Mouse (Mus musculus) skeletal muscle tissue, adult 2 months (tissue): ENCODE results near the gene Tmem174.

Experiments
- DNase-seq: peaks from one replicate; pipeline ENCODE4 v3.0.0-alpha.2; 2012; ENCODE audit warnings: low read depth, low spot score

The Tmem174 gene

GRCm38 (mm10) chr13:98637145-98637544 is at the start of gene Tmem174:
Tmem174 (minus strand) TSS chr13:98637410.
- no peak for DNase-seq

- no peak for DNase-seq
Measured at GRCm38 (mm10) chr13:98684144-98684900, 47.1 kb upstream of the Tmem174 start.

DNA sequence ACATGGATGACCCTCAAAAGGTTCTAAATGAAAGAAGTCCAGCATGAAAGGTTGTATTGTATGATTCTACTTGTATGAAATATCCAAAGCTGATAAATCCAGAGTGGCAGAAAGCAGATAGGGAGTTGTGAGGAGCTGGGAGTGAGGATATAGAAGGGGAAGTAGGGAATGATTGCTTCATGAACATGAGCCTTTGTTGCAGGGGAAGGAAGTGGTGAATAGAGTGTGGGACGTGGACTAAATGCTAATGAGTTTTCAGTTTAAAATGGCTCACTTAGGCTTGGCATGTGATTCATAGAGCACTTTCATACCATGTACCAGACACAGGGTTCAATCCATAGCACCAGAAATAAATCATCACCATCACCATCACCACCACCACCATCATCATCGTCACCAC is 46.2 kb upstream of the Tmem174 start:
- no peak for DNase-seq

- no peak for DNase-seq
Measured at GRCm38 (mm10) chr13:98680470-98681060, 43.4 kb upstream of the Tmem174 start.

DNA sequence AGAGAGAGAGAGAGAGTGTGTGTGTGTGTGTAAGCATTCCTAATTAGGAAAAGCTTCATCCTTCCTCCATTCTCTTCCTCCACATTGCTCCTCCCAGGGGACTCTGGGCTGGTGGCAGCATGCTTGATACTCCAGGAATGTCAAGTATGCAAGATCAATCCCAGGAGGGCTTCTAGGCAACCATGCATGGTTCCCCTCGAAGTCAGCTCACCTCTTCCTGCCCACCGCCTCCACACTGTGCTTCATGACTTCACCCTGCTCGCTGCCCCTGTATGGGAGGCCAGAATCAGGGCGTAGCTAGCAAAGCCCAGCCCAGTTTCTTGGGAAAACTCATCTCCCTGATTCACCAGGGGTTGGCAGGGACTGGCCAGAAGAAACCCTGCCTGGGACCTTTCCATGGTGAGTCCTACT is 42.4 kb upstream of the Tmem174 start:
- no peak for DNase-seq

- no peak for DNase-seq
Measured at GRCm38 (mm10) chr13:98679230-98679629, 42.0 kb upstream of the Tmem174 start.

GRCm38 (mm10) chr13:98673922-98674321 is 36.7 kb upstream of the Tmem174 start:
- no peak for DNase-seq

DNA sequence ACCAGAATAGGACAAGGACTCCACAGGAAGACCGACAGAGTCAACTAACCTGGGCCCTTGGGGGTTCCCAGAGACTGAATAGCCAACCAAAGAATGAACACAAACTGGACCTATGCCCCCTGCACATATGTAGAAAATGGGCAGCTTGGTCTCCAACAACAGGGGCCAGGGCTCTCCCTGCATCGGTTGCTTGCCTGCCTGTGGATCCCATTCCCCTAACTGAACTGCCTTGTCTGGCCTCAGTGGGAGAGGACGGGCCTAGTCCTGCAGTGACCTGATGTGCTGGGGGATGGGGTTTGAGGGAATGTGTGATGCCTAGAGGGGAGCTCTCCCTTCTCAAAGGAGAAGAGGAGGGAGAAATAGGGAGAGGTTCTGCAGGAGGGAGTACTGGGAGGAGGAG is 32.1 kb upstream of the Tmem174 start:
- DNase-seq: no peak

DNA sequence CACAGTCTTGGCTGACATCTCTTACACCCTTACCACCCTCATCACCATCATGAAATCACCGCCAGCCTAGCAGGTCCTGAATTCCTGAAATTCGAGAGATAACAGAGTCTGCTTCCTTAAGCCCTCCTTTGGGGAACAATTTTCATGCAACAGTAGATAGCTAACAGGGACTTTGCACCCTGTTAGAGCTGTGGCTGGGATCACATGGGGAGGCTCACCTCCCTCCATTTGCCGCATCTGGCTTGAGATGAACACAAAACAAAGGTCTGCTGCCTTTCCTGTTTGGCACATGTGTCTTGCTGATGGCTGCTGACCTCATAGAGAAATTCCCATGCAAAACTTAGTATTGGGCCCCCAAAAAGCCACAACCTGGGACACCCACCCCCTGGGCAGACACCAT is 30.1 kb upstream of the Tmem174 start:
- no peak for DNase-seq

DNA sequence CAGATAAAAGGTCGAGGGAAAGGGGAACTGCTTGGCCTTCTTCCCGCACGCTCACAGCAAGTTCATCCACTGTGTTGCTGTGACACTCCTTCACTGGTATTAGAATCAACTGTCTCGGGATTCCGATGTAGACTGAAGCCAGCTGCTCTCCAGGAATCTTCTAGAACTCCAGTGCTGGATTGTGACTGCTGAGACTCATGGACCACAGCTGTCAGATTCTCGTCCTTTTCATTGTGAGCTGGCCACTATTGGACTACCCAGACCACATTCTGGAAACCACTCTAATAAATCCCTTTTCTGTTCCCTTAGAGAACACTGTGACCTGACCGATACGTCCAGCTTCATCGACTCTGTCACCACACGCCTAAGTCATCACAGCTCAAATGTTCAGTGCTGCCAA is 28.0 kb upstream of the Tmem174 start:
- no peak for DNase-seq

DNA sequence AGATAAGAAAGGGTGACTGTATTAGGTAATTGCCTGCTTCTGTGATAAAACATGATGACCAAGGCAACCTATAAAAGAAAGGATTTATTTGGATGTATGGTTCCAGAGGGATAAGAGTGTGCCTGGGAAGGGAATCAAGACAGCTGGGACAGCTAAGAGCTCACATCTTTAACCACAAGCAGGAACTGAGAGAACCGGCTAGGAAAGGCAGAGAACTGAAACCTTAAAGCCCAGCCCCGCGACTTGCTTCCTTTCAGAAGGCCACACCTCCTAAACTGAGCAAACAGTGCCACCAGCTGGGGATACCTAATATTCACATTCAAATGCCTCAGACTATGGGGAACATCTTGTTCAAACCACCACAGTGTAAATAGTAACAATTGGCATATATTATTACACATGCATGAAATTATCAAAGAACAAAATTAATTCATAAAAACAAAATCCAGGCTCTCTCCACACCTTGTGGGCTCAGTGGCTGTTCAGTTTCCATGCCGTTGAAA is 25.0 kb upstream of the Tmem174 start:
- no peak for DNase-seq

DNA sequence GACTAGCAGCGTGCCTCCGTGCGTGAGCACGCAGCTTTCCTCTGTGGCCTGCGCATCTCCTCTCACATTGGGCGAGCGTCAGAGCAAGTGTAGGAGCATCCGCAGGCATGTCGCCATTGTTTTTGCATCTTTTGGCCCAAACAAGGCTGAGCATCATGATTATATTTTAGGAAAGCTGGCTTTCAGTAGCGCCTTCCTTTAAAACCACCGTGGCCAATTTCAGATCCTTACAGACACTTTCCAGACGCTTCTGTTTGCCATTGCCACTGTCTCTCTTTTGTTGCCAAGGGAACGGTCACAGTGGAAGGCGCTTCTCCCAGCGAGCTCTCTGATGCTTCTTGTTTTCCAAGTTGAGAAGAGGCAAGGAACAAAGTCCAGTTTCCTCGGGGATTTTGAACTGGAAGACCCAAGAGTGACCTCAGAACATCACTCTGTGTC is 18.8 kb upstream of the Tmem174 start:
- peak; percentile 26 for DNase-seq

GRCm38 (mm10) chr13:98655346-98655745 is 18.1 kb upstream of the Tmem174 start:
- DNase-seq: no peak

DNA sequence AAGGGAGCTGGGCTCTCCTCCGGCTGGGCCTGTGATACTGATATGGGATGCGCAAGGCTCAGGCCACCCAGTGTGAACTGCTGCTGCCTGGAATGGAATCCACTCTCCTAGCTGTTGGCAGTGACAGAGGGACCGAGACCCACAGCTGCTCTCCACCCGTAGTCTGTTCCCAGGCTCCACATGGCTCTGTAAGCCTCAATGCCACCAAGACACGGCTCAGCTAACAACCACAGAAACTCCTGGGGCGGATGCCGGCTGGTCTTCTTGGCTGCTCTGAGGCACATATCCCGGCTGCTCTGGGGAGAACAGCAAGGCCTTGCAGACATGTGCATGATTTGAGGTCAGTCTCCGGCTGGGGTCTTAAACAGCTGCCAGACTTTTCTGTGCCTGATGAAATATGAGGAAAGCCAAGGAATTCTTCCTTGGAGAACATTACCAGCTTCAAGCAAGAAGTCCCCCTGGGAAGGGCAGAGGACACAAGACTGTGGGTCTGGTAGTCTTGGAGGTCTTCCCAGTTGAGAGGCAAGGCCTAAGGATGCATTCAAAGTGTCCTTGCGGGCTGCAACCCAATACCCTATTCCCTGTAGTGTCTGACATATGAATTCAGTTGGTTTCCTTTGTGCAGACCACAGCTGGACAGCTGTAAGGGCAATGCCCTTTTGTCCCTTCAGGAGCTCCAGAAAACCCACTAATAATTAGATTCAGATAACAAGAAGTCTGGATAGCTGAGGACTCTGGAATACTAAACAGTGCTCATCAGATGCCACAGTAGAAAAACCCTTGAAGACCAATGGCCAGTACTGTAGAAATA is 17.1 kb upstream of the Tmem174 start:
- DNase-seq: peak; percentile 70

DNA sequence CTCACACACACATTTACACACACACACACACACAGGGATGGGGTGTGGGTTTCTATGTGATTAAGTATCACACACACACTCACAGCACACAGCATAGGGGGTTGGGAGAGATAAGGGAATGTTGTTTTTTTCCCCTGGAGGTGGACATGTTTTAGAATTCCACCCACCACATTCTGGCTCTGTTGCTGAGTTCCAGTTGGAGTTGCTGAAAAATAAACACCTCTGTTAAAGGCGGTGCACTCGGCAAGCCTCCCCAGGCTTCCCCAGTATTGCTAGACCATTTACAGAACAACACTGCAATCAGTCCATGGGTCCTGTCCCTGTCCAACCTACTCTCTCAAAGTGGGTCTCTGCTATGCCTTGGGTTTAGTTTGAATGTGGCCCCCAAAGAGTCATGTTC is 15.0 kb upstream of the Tmem174 start:
- no peak for DNase-seq

DNA sequence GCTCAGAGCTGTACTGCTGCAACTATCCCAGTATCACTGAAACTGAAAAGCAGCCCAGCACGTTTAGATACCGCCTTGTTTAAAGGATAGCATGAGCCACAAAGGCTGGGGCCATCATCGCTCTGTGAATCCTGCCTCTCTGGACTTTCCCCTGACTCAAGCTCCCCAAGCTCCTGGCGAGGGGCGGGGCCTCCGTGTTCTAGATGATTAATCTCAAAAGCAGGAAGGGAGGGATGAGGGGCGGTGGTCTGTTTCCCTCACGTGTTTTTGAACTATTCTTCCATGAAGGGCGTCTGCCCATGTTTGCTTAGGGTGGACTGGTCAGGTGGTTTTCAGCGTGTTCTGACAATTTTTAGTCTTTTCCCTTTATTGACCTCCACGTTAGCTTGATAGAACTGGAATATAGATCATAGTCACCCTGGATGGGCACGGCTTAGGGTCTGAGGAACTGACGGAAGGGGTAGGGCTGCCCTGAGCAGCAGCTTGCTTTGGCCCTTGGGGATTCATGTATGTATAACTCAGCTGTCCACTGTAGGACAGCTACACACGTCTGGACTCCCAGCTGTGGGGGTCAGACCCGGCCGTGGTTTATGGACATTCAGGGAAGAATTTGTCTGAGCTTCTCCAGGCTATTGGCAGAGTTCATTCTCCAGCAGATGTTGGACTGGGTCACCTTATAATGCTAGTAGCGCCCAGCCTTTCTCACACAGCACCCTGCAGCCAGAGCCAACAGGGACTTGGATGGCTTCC is 14.2 kb upstream of the Tmem174 start:
- DNase-seq: peak; percentile 39

DNA sequence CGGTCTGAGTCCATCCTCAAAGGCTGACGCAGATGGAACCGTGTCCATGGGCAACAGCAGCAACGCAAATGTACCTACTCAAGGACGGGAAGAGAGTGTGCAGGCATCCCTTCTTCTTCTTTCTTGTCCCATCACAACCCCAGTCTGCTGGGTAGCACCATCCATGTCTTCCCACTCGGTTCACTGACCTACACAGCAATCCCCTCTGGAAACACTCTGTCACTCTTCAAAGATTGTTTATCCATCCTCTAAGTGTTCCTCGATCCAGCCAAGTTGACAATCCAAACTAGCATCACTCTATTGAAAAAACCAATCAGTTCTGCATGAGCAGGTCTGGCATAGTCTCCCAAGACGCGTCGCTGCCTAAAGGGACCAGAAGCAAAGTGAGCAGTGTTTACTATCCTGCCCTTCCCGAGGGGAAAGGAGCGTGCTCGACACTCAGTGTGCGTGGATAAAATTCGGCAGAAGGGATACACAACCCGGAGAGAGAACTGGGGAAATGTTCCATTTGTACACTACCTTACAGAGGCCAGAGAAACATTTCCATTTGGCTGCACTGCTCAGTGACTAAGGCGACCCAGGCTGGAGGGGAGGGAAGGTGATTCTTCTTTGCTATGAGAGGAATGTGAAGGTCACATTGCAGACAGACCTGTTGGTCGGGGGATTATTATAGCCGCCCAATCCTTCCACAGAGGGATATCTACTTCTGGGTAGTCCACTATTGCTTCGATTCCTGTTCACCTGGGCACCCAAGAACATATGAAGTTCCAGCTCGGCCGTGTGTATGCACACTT is 10.8 kb upstream of the Tmem174 start:
- no peak for DNase-seq

- no peak for DNase-seq
Measured at GRCm38 (mm10) chr13:98638507-98639166, 1.4 kb upstream of the Tmem174 start.

DNA sequence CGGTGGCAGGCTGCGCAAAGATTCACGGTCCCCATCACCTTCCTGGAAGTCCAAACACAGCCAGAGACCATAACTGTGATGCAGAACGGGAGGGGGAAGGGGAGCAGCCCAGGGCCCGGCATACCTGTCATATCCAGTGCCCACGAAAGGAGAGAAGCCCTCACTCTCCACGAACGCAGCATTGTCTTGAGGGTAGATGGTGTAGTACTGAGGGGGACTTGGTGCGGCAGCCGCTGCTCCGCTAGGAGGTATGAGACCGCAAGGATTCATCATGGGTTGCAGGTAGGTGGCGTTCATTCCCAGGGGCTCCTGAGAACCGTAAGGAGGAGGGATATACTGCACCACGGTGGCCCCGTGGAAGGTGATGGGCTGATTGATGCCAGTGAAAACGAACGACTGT is 639 bp downstream of the Tmem174 start:
- DNase-seq: no peak
